Mouse (Mus musculus): ENCODE results near the gene Poc1b. TPM values are rescaled to one million over a fixed set of nuclear protein-coding genes. Genes with fewer than 3 reads are reported as not detected.
"Not testable (repeated sequence)": the region's sequence is repeated elsewhere in the genome, so short reads cannot be mapped to it uniquely, and the experiment has no call there.

Poc1b gene
- polyA plus RNA-seq, 1 experiment from 2014 or later: 33.5 TPM

DNA sequence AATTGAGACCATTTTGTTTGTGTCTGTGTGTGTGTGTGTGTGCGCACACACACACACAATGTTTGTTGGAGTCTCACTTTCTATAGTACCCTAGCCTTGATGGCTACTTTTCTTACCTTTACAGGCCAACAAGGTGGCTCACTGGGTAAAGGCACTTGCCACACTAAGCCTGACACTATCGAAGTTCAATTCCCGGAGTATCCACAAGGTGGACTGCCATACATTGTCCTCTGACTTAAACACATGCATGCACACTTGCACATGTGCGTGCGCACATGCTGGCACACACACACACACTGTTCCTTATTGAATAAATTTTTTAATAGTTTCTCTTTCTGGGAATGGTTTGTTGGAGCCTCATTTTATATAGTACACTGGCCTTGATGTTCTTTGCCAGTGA is 50.0 kb downstream of the Poc1b start:
- 93% methylated on average over 5 of the region's 5 CpGs for WGBS
- DNase-seq (ENCODE audit: low spot score) (no peak), ATAC-seq (replicated peaks; ENCODE audit: low FRiP score, low TSS enrichment, low read depth) (no peak)
- Histone ChIP-seq H3K4me3 (ENCODE audit: low read depth, low read length) (no peak overlapping the region), H3K27me3 (replicated peaks; ENCODE audit: control insufficient read depth, insufficient read depth, low read length) (no peaks in the 10 kb centered on the region), H3K4me2 (ENCODE audit: low read length) (no peak overlapping the region), H3K4me1 (replicated peaks; ENCODE audit: control insufficient read depth, insufficient read depth, low read length) (no peaks in the 10 kb centered on the region), H3K36me3 (ENCODE audit: control insufficient read depth, insufficient read depth, low read length) (peaks cover 21% of the 10 kb centered on the region), H3K9me3 (ENCODE audit: control insufficient read depth, low read length) (no peaks in the 10 kb centered on the region), H3K27ac (ENCODE audit: low read depth) (no peak overlapping the region), H3K9ac (ENCODE audit: low read length) (no peak overlapping the region)

DNA sequence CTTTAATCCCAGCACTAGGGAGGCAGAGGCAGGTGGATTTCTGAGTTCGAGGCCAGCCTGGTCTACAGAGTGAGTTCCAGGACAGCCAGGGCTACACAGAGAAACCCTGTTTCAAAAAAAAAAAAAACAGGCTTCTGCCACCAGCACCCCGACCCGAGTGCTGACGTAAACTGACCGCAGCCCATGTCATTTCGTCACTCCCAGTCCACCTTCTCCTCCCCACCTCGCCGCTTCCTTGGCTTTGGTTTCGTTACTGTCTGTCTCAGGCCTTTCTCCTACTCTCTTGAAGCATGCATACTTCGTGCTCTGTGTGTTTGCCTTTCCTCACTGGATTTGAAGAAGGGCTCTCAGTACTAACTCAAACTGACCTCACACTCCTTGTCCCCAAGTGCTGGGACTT is 50.9 kb downstream of the Poc1b start:
- H3K9ac ChIP-seq (ENCODE audit: low read length); ATAC-seq (replicated peaks; ENCODE audit: low FRiP score, low TSS enrichment, low read depth); H3K27ac ChIP-seq (ENCODE audit: low read depth); H3K4me1 ChIP-seq (replicated peaks; ENCODE audit: control insufficient read depth, insufficient read depth, low read length); H3K4me3 ChIP-seq (ENCODE audit: low read depth, low read length); H3K9me3 ChIP-seq (ENCODE audit: control insufficient read depth, low read length); H3K4me2 ChIP-seq (ENCODE audit: low read length); H3K27me3 ChIP-seq (replicated peaks; ENCODE audit: control insufficient read depth, insufficient read depth, low read length); DNase-seq (ENCODE audit: low spot score): not testable (repeated sequence)
- 93% methylated on average over 10 of the region's 10 CpGs for WGBS
- peaks cover 21% of the 10 kb centered on the region for H3K36me3 ChIP-seq (ENCODE audit: control insufficient read depth, insufficient read depth, low read length)

DNA sequence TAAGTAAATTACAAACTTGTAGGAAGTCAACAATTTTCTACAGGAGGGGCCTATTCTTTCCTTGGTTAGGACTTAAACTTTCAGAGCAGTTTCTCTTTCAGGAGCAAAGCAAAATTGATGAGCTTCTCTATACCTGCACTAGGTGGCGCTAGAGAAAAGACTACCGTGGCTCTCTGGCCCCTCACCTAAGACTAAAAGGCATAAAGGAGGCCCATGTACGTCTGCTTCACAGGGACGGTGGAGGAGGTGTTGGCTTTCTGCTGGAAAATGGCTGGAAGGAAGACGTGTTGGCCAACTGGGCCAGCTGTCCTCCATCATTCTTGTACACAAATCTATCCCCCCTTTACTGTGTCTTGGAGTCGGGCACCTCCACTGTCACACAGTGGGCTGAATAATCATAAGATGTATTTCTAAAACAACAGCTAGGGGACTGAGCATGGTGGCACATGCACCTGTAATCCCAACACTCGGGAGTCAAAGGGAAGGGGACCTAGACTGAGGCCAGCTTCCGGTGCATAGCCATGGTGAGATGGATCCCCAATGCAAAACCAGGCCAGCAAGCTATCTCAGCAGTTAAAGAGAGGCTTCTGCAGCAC is 55.2 kb downstream of the Poc1b start:
- Histone ChIP-seq H3K9me3 (ENCODE audit: control insufficient read depth, low read length) (no peaks in the 10 kb centered on the region), H3K4me2 (ENCODE audit: low read length) (no peak overlapping the region), H3K4me1 (replicated peaks; ENCODE audit: control insufficient read depth, insufficient read depth, low read length) (peaks cover 8% of the 10 kb centered on the region; the same call in 1 of the 2 replicates), H3K9ac (ENCODE audit: low read length) (no peak overlapping the region), H3K36me3 (ENCODE audit: control insufficient read depth, insufficient read depth, low read length) (peaks cover 2% of the 10 kb centered on the region; the same call in 1 of the 2 replicates), H3K4me3 (ENCODE audit: low read depth, low read length) (no peak overlapping the region), H3K27ac (ENCODE audit: low read depth) (no peak overlapping the region), H3K27me3 (replicated peaks; ENCODE audit: control insufficient read depth, insufficient read depth, low read length) (no peaks in the 10 kb centered on the region)
- ATAC-seq (replicated peaks; ENCODE audit: low FRiP score, low TSS enrichment, low read depth): no peak
- peak; percentile 53 for DNase-seq (ENCODE audit: low spot score)
- WGBS: 43% methylated on average over 8 of the region's 8 CpGs

DNA sequence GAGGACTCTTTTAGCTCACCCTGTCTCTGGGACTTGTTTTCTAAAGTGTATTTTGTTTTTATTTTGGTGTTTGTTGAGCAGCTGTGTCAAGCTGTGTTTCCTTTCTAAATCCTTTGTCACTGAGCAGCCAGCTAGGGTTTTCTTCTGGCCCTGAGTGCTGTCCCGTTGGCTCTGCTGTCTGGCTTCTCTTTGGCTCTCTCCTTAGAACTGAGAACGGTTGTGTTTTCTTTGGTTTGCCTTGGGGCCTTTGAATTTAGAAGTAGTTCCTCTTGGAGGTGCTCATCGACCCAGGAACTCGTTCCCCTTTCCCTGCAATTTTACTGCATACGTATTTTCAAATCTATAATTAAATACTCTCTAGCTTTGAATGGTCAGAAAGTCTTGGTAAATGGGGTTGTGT is 56.2 kb downstream of the Poc1b start:
- 91% methylated on average over 5 of the region's 5 CpGs for WGBS
- H3K27ac ChIP-seq (ENCODE audit: low read depth): no peak overlapping the region
- no peaks in the 10 kb centered on the region for H3K9me3 ChIP-seq (ENCODE audit: control insufficient read depth, low read length)
- DNase-seq (ENCODE audit: low spot score) (peak; percentile 42), ATAC-seq (replicated peaks; ENCODE audit: low FRiP score, low TSS enrichment, low read depth) (no peak)
- no peaks in the 10 kb centered on the region for H3K36me3 ChIP-seq (ENCODE audit: control insufficient read depth, insufficient read depth, low read length)
- no peak overlapping the region for H3K9ac ChIP-seq (ENCODE audit: low read length)
- H3K4me2 ChIP-seq (ENCODE audit: low read length): no peak overlapping the region
- H3K4me3 ChIP-seq (ENCODE audit: low read depth, low read length): no peak overlapping the region
- no peaks in the 10 kb centered on the region for H3K27me3 ChIP-seq (replicated peaks; ENCODE audit: control insufficient read depth, insufficient read depth, low read length)
- H3K4me1 ChIP-seq (replicated peaks; ENCODE audit: control insufficient read depth, insufficient read depth, low read length): peaks cover 8% of the 10 kb centered on the region; the same call in 1 of the 2 replicates

DNA sequence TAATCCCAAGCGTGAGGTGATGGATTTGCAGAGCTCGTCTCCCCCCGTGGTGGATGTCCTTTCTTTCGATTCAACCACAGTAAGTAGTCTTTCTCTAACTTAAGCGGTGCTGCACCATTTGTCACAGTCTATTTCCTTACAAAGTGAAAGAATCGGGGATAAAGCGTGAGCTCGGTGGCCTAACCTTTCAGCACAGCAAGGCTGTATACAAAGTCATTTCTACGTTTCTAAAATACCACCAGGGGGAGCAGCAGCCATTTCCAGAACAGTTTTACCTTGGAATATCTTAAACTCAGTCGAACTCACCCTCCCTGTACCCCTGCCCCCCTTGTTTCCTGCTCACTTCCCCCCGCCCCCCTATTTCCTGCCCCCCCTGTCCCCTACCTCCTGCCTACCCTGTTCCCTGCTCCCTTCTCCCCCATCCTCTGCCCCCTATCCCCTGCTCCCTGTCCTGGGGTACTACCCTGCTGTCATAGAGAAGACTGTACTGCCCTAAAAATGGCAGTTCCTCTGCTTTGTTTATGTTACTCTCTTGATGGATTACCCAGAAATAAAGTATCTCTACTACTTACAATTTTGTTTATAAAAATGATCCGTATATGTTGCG is 58.1 kb downstream of the Poc1b start:
- H3K4me2 ChIP-seq (ENCODE audit: low read length): no peak overlapping the region
- H3K36me3 ChIP-seq (ENCODE audit: control insufficient read depth, insufficient read depth, low read length): no peaks in the 10 kb centered on the region
- peak; percentile 69; the same call in 1 of the 2 replicates for ATAC-seq (replicated peaks; ENCODE audit: low FRiP score, low TSS enrichment, low read depth)
- peaks cover 19% of the 10 kb centered on the region; the same call in 1 of the 2 replicates for H3K4me1 ChIP-seq (replicated peaks; ENCODE audit: control insufficient read depth, insufficient read depth, low read length)
- H3K27me3 ChIP-seq (replicated peaks; ENCODE audit: control insufficient read depth, insufficient read depth, low read length): no peaks in the 10 kb centered on the region
- WGBS: 34% methylated on average over 13 of the region's 13 CpGs
- peak; percentile 59 for DNase-seq (ENCODE audit: low spot score)
- no peak overlapping the region for H3K9ac ChIP-seq (ENCODE audit: low read length)
- H3K4me3 ChIP-seq (ENCODE audit: low read depth, low read length): no peak overlapping the region
- peak overlapping the region; percentile 41; the same call in 1 of the 2 replicates for H3K27ac ChIP-seq (ENCODE audit: low read depth)
- H3K9me3 ChIP-seq (ENCODE audit: control insufficient read depth, low read length): no peaks in the 10 kb centered on the region

DNA sequence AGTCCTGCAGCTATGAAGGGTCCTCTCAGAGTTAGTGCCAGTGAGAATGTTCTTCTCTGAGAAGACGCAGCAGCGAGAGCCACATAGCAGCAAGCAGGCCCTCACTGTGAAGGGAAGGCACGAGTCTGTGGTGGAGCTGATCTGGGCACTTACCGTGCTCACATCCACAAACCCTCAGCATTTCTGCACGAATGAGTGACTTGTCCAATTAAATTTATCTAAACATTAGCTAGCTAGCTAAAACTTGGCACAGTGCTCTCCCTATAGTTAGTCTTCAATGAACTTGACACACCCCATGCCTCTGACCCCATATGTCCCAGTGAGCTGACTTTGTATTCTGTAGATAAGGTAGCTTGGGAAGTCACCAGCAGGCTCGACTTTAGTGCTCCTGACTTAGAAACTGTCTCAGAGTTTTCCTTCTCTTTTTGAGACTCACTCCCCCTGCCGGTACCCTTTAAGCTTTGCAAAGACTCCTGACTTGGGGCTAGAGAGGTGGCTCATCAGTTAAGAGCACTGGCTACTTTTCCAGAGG is 59.0 kb downstream of the Poc1b start:
- H3K9me3 ChIP-seq (ENCODE audit: control insufficient read depth, low read length): no peaks in the 10 kb centered on the region
- H3K4me1 ChIP-seq (replicated peaks; ENCODE audit: control insufficient read depth, insufficient read depth, low read length): peaks cover 22% of the 10 kb centered on the region; the same call in 1 of the 2 replicates
- no peaks in the 10 kb centered on the region for H3K36me3 ChIP-seq (ENCODE audit: control insufficient read depth, insufficient read depth, low read length)
- no peaks in the 10 kb centered on the region for H3K27me3 ChIP-seq (replicated peaks; ENCODE audit: control insufficient read depth, insufficient read depth, low read length)
- DNase-seq (ENCODE audit: low spot score): no peak
- WGBS: 59% methylated on average over 7 of the region's 7 CpGs
- peak overlapping the region; percentile 41; the same call in 1 of the 2 replicates for H3K27ac ChIP-seq (ENCODE audit: low read depth)
- H3K4me3 ChIP-seq (ENCODE audit: low read depth, low read length): no peak overlapping the region
- no peak overlapping the region for H3K4me2 ChIP-seq (ENCODE audit: low read length)
- ATAC-seq (replicated peaks; ENCODE audit: low FRiP score, low TSS enrichment, low read depth): no peak
- H3K9ac ChIP-seq (ENCODE audit: low read length): no peak overlapping the region

DNA sequence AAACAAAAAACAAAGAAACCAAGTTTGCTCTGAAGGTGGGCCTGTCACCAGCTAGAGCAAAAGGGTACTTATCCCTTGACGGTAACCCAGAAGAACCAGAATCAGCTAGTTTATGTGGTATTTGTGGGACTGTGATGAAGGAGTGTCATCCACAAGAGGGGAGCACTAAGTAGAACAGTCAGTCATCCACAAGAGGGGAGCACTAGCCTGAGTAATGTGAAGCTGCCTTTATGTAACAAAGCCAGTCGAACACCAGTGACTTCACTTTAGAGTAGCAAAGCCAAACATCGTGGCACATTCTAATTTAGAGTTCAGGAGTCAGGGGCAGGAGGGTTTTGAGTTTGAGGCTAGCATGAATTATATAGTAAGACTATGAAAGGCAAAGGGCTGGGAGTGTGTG is 59.6 kb downstream of the Poc1b start:
- H3K9me3 ChIP-seq (ENCODE audit: control insufficient read depth, low read length): no peaks in the 10 kb centered on the region
- 58% methylated on average over 3 of the region's 3 CpGs for WGBS
- H3K4me3 ChIP-seq (ENCODE audit: low read depth, low read length): no peak overlapping the region
- no peak overlapping the region for H3K27ac ChIP-seq (ENCODE audit: low read depth)
- no peak for ATAC-seq (replicated peaks; ENCODE audit: low FRiP score, low TSS enrichment, low read depth)
- H3K4me1 ChIP-seq (replicated peaks; ENCODE audit: control insufficient read depth, insufficient read depth, low read length): peaks cover 26% of the 10 kb centered on the region; the same call in 1 of the 2 replicates
- H3K9ac ChIP-seq (ENCODE audit: low read length): no peak overlapping the region
- H3K27me3 ChIP-seq (replicated peaks; ENCODE audit: control insufficient read depth, insufficient read depth, low read length): no peaks in the 10 kb centered on the region
- no peaks in the 10 kb centered on the region for H3K36me3 ChIP-seq (ENCODE audit: control insufficient read depth, insufficient read depth, low read length)
- DNase-seq (ENCODE audit: low spot score): no peak
- no peak overlapping the region for H3K4me2 ChIP-seq (ENCODE audit: low read length)

DNA sequence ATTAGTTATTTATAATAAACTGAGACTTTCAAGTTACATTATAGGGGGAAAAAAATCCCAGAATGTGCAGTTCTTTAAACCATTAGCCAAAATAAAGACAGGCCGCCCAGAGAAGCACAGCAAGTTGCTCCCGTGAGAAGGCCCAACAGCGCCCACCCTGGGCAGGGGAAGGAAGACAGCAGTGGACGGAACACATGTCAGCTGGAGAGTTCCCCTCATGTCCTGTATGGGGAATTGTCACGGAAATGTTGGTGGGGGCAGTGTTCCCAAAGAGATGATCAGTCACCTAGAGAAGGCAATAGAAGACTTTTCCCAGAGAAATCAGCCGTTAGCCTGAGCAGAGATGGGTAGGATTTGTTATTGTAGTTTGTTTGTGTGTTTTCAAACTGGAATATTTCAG is 61.6 kb downstream of the Poc1b start:
- no peak overlapping the region for H3K9ac ChIP-seq (ENCODE audit: low read length)
- H3K27me3 ChIP-seq (replicated peaks; ENCODE audit: control insufficient read depth, insufficient read depth, low read length): no peaks in the 10 kb centered on the region
- H3K36me3 ChIP-seq (ENCODE audit: control insufficient read depth, insufficient read depth, low read length): no peaks in the 10 kb centered on the region
- H3K4me3 ChIP-seq (ENCODE audit: low read depth, low read length): no peak overlapping the region
- H3K27ac ChIP-seq (ENCODE audit: low read depth): no peak overlapping the region
- DNase-seq (ENCODE audit: low spot score) (no peak), ATAC-seq (replicated peaks; ENCODE audit: low FRiP score, low TSS enrichment, low read depth) (no peak)
- H3K4me2 ChIP-seq (ENCODE audit: low read length): no peak overlapping the region
- H3K9me3 ChIP-seq (ENCODE audit: control insufficient read depth, low read length): no peaks in the 10 kb centered on the region
- WGBS: 74% methylated on average over 6 of the region's 6 CpGs
- peaks cover 44% of the 10 kb centered on the region; the same call in 1 of the 2 replicates for H3K4me1 ChIP-seq (replicated peaks; ENCODE audit: control insufficient read depth, insufficient read depth, low read length)
